Mouse (Mus musculus): ENCODE measurements around the gene Rbfox3. TPM values are rescaled to one million over a fixed set of nuclear protein-coding genes. Genes with fewer than 3 reads are reported as not detected.

Rbfox3 gene
- polyA plus RNA-seq (2012; rRNA removed) (0.17 and 0.18 TPM in 2 replicates), polyA plus RNA-seq (2014; fragmentation: Nextera tagmentation; extraction: Ambion mirVana) (0.08 and 0.14 TPM in 2 replicates)

DNA sequence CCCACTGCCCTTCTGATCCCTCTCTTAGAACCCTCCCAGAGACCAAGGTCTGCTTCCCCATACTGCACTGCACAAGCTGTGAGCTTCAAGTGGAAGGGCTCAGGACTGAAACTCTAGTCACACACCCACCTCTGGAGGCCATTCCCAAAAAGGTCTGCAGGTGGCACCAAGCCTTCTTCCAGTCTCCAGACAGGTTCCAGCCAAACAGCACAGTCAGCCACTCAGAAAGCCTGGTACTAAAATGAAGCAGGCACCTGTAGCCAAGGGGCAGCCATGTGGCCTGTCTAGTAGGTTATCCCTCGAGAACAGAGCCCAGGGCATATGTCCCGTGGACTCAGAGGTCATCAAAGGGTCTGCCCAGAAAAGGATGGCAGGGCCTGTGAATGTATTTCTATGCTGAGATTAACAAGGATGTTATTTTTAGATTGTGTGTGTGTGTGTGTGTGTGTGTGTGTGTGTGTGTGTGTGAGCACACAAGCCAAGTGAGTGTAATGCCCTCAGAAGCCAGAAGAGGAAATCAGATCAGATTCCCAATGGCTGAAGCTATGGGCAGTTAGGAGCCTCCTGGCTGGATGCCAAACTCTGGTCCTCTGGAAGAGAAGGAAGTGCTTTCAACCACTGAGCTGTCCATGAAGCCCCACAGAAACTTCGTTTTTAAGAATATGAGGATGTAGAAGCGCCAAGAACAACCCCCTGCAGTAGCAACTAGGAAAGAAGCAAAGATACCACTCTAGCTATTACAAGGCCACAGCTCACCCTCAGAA, at the start of gene Rbfox3:
Gene Rbfox3, minus strand, starts transcription at position 291 of the 764 bp plus-strand sequence.
- H3K4me1 ChIP-seq (replicated peaks; ENCODE audit: control insufficient read depth in 2 of 2, insufficient read depth in 2 of 2, low read length in 1 of 2): no peaks in the 10 kb centered on the region
- no peak for ATAC-seq (ENCODE audit: insufficient read depth)

DNA sequence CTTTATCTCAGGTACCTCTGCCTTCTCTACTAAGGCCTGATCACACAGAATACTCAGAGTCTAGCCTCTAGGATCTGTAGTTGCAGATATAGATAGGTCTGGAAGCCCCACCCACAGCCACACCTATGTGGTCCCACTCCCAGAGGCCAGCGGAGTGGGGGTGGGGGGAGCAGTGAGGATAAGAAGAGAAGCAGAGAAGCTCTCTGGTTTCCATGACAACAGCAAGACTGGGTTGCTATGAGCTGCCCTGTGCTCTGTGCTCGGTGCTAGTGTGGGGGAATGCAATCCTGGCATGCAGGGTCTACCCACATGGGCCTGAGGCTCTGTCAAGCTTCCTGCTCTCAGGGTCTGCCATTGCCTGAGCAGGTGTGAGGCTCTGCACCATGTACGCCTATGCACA, 49.3 kb upstream of the Rbfox3 start:
- H3K9ac ChIP-seq (replicated peaks): no peak overlapping the region
- no peak overlapping the region for H3K27ac ChIP-seq
- no peak for DNase-seq (ENCODE audit: low read depth in 3 of 3, low spot score in 3 of 3)
- no peak overlapping the region for H3K4me3 ChIP-seq (ENCODE audit: insufficient read depth in 1 of 2, low read depth in 2 of 2, low read length in 2 of 2)
- no peak for ATAC-seq (ENCODE audit: insufficient read depth)
- no peaks in the 10 kb centered on the region for H3K36me3 ChIP-seq (replicated peaks; ENCODE audit: control insufficient read depth, insufficient read depth, low read depth)
- no peaks in the 10 kb centered on the region for H3K4me1 ChIP-seq (replicated peaks; ENCODE audit: control insufficient read depth in 2 of 2, insufficient read depth in 2 of 2, low read length in 1 of 2)
- WGBS (ENCODE audit: insufficient replicate concordance): 53% methylated on average over 3 of the region's 3 CpGs
- H3K9me3 ChIP-seq (ENCODE audit: control insufficient read depth, low read length): no peaks in the 10 kb centered on the region
- no peak overlapping the region for H3K4me2 ChIP-seq (ENCODE audit: low read depth)
- H3K27me3 ChIP-seq (ENCODE audit: control insufficient read depth, insufficient read depth, low read length): no peaks in the 10 kb centered on the region
- TF ChIP-seq CTCF (IDR thresholded peaks at IDR 0.05; ENCODE audit: low read depth) (no peak), EP300 (IDR thresholded peaks at IDR 0.05; ENCODE audit: low read depth) (no peak)

More for the DNA sequence above, at the start of gene Rbfox3:
- H3K4me3 ChIP-seq (ENCODE audit: insufficient read depth in 1 of 2, low read depth in 2 of 2, low read length in 2 of 2): no peak within 1 kb of the TSS
- no peaks in the 10 kb centered on the region for H3K36me3 ChIP-seq (replicated peaks; ENCODE audit: control insufficient read depth, insufficient read depth, low read depth)
- no peak within 1 kb of the TSS for H3K4me2 ChIP-seq (ENCODE audit: low read depth)
- H3K9ac ChIP-seq (replicated peaks): no peak within 1 kb of the TSS
- H3K27me3 ChIP-seq (ENCODE audit: control insufficient read depth, insufficient read depth, low read length): peaks cover 47% of the 10 kb centered on the region
- TF ChIP-seq EP300 (IDR thresholded peaks at IDR 0.05; ENCODE audit: low read depth) (no peak), CTCF (IDR thresholded peaks at IDR 0.05; ENCODE audit: low read depth) (no peak)
- DNase-seq (ENCODE audit: low read depth in 3 of 3, low spot score in 3 of 3): no peak
- no peaks in the 10 kb centered on the region for H3K9me3 ChIP-seq (ENCODE audit: control insufficient read depth, low read length)
- no peak within 1 kb of the TSS for H3K27ac ChIP-seq
- WGBS (ENCODE audit: insufficient replicate concordance): 24% methylated on average over 4 of the region's 4 CpGs

GRCm38 (mm10) chr11:118957070-118957471, 45.7 kb upstream of the Rbfox3 start:
- Histone ChIP-seq H3K36me3 (replicated peaks; ENCODE audit: control insufficient read depth, insufficient read depth, low read depth) (no peaks in the 10 kb centered on the region), H3K27ac (no peak overlapping the region), H3K9me3 (ENCODE audit: control insufficient read depth, low read length) (no peaks in the 10 kb centered on the region), H3K27me3 (ENCODE audit: control insufficient read depth, insufficient read depth, low read length) (no peaks in the 10 kb centered on the region), H3K4me3 (ENCODE audit: insufficient read depth in 1 of 2, low read depth in 2 of 2, low read length in 2 of 2) (no peak overlapping the region), H3K4me1 (replicated peaks; ENCODE audit: control insufficient read depth in 2 of 2, insufficient read depth in 2 of 2, low read length in 1 of 2) (no peaks in the 10 kb centered on the region), H3K4me2 (ENCODE audit: low read depth) (no peak overlapping the region), H3K9ac (replicated peaks) (no peak overlapping the region)
- ATAC-seq (ENCODE audit: insufficient read depth): no peak
- 65% methylated on average over 14 of the region's 14 CpGs for WGBS (ENCODE audit: insufficient replicate concordance)
- no peak for TF ChIP-seq CTCF (IDR thresholded peaks at IDR 0.05; ENCODE audit: low read depth)
- no peak for TF ChIP-seq EP300 (IDR thresholded peaks at IDR 0.05; ENCODE audit: low read depth)
- no peak for DNase-seq (ENCODE audit: low read depth in 3 of 3, low spot score in 3 of 3)

DNA sequence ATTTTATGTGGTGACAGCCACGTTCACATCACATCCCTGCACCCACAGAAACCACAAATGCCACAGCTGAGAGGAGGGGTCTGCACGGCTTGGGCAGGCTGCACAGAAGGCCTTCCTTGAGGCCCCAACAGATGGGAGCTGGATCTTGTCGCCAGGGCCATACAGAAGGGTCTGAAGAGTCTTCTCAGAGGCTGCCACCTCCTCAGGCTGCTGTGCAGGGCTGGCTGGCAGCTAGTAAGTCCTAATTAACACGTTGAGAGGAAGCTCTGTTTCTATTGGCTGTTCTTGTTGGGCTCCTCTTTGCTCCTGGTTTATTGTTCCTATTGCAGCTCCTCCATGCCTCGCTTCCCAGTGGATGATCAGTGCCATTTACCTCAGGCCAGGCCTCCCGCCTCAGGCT, 43.6 kb upstream of the Rbfox3 start:
- Histone ChIP-seq H3K4me1 (replicated peaks; ENCODE audit: control insufficient read depth in 2 of 2, insufficient read depth in 2 of 2, low read length in 1 of 2) (no peaks in the 10 kb centered on the region), H3K9me3 (ENCODE audit: control insufficient read depth, low read length) (no peaks in the 10 kb centered on the region), H3K27me3 (ENCODE audit: control insufficient read depth, insufficient read depth, low read length) (no peaks in the 10 kb centered on the region), H3K27ac (no peak overlapping the region), H3K4me2 (ENCODE audit: low read depth) (no peak overlapping the region), H3K36me3 (replicated peaks; ENCODE audit: control insufficient read depth, insufficient read depth, low read depth) (no peaks in the 10 kb centered on the region), H3K9ac (replicated peaks) (no peak overlapping the region), H3K4me3 (ENCODE audit: insufficient read depth in 1 of 2, low read depth in 2 of 2, low read length in 2 of 2) (no peak overlapping the region)
- DNase-seq (ENCODE audit: low read depth in 3 of 3, low spot score in 3 of 3) (no peak), ATAC-seq (ENCODE audit: insufficient read depth) (no peak)
- no peak for TF ChIP-seq CTCF (IDR thresholded peaks at IDR 0.05; ENCODE audit: low read depth)
- TF ChIP-seq EP300 (IDR thresholded peaks at IDR 0.05; ENCODE audit: low read depth): no peak
- WGBS (ENCODE audit: insufficient replicate concordance): 20% methylated on average over 6 of the region's 6 CpGs

- H3K36me3 ChIP-seq (replicated peaks; ENCODE audit: control insufficient read depth, insufficient read depth, low read depth): no peaks in the 10 kb centered on the region
- DNase-seq (ENCODE audit: low read depth in 3 of 3, low spot score in 3 of 3): no peak
- TF ChIP-seq CTCF (IDR thresholded peaks at IDR 0.05; ENCODE audit: low read depth) (no peak), EP300 (IDR thresholded peaks at IDR 0.05; ENCODE audit: low read depth) (no peak)
- H3K4me2 ChIP-seq (ENCODE audit: low read depth): no peak overlapping the region
- no peak overlapping the region for H3K4me3 ChIP-seq (ENCODE audit: insufficient read depth in 1 of 2, low read depth in 2 of 2, low read length in 2 of 2)
- no peak for ATAC-seq (ENCODE audit: insufficient read depth)
- no peaks in the 10 kb centered on the region for H3K27me3 ChIP-seq (ENCODE audit: control insufficient read depth, insufficient read depth, low read length)
- no peak overlapping the region for H3K9ac ChIP-seq (replicated peaks)
- WGBS (ENCODE audit: insufficient replicate concordance): 68% methylated on average over 8 of the region's 8 CpGs
- no peaks in the 10 kb centered on the region for H3K4me1 ChIP-seq (replicated peaks; ENCODE audit: control insufficient read depth in 2 of 2, insufficient read depth in 2 of 2, low read length in 1 of 2)
- H3K9me3 ChIP-seq (ENCODE audit: control insufficient read depth, low read length): no peaks in the 10 kb centered on the region
- no peak overlapping the region for H3K27ac ChIP-seq
These were observed 34.5 kb upstream of the Rbfox3 start for GRCm38 (mm10) chr11:118945868-118946267.

Measured in liver, embryonic 14.5 days (tissue).